Mouse (Mus musculus) stomach, postnatal 0 days (tissue): Measurements from ENCODE around the gene Pax1. TPM values are rescaled to one million over a fixed set of nuclear protein-coding genes. Genes with fewer than 3 reads are reported as not detected.

Experiments
- ATAC-seq: fragments of 200-750 bp; cut with Nextera tagmentation; 2 replicates; pipeline ENCODE4 v1.8.0; 2017; ENCODE audit not compliant: low FRiP score, low TSS enrichment
- DNase-seq: peaks from one replicate; pipeline ENCODE4 v3.0.0-alpha.2; 2016; ENCODE audit warnings: low spot score
- H3K27ac ChIP-seq: fragments of 300-500 bp; sonication (generic); replicated peaks from 2 replicates; pipeline ENCODE4 v1.5.1; 2014; ENCODE audit warnings: mild to moderate bottlenecking, control low read depth
- H3K27me3 ChIP-seq: fragments of 300-500 bp; sonication (generic); 2 replicates; pipeline ENCODE4 v1.6.1; 2014; ENCODE audit warnings: low read length; ENCODE audit not compliant: control insufficient read depth, insufficient read depth
- H3K36me3 ChIP-seq: fragments of 300-500 bp; sonication (generic); 2 replicates; pipeline ENCODE4 v1.6.1; 2014; ENCODE audit warnings: low read length, mixed read lengths; ENCODE audit not compliant: control insufficient read depth, insufficient read depth
- H3K4me1 ChIP-seq: fragments of 300-500 bp; sonication (generic); replicated peaks from 2 replicates; pipeline ENCODE4 v1.6.1; 2014; ENCODE audit warnings: antibody characterized with exemption; ENCODE audit not compliant: control insufficient read depth, insufficient read depth
- H3K4me2 ChIP-seq: fragments of 300-500 bp; sonication (generic); replicated peaks from 2 replicates; pipeline ENCODE4 v1.6.1; 2014; ENCODE audit warnings: low read depth, mild to moderate bottlenecking, control low read depth, moderate library complexity
- H3K4me3 ChIP-seq: fragments of 300-500 bp; sonication (generic); 2 replicates; pipeline ENCODE4 v1.5.1; 2014; ENCODE audit warnings: low read depth, low read length, control low read depth
- H3K9ac ChIP-seq: fragments of 300-500 bp; sonication (generic); 2 replicates; pipeline ENCODE4 v1.6.1; 2014; ENCODE audit warnings: mild to moderate bottlenecking, low read length, control low read depth, mixed read lengths
- H3K9me3 ChIP-seq: fragments of 300-500 bp; sonication (generic); 2 replicates; pipeline ENCODE4 v1.6.1; 2016; ENCODE audit warnings: low read length; ENCODE audit not compliant: control insufficient read depth
- CTCF ChIP-seq: IDR thresholded peaks from 2 replicates; pipeline ENCODE4 v1.5.1; 2016; ENCODE audit warnings: antibody characterized with exemption, low read depth, mild to moderate bottlenecking, moderate library complexity
- EP300 ChIP-seq: optimal IDR thresholded peaks from 2 replicates; pipeline ENCODE3; 2016; ENCODE audit warnings: antibody characterized with exemption
- WGBS: fragments of 180-500 bp; shearing (Covaris S2); extraction: QIAGEN DNeasy Blood & Tissue Kit; methylation state at CpG from one replicate; pipeline ENCODE4 v1.1.7; 2014; 5-methylcytosine and 5-hydroxymethylcytosine counted together
- polyA plus RNA-seq: library from polyadenylated mRNA; unstranded; fragments of >200 nt; fragmentation: Nextera tagmentation; extraction: Ambion mirVana; gene quantifications from 2 replicates; pipeline ENCODE4 v1.2.1, GENCODE M21; 2015

Pax1 gene
- polyA plus RNA-seq, 1 experiment from 2014 or later, result not detected

DNA sequence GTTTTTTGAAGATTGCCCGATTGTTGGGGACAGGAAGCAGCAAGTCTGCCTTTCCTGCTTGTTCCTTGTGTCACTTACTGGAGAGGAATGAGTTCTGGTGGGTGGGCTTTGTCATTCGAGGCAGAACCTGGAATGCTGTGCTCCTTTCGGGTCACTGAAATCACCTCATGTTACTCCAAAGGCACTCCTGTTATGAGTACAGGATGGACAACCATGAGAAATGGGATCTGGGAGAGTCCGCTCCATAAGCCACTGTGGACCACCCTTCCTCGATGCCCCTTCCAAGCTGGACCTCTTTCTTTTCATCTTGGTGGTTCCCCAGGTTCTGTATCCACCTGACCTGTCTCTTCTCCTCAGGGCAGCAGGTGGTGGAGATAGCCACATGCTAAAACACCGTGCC is 2.5 kb downstream of the Pax1 start:
- no peaks in the 10 kb centered on the region for H3K9me3 ChIP-seq
- no peaks in the 10 kb centered on the region for H3K4me1 ChIP-seq
- no peak overlapping the region for H3K9ac ChIP-seq
- DNase-seq (no peak), ATAC-seq (no peak)
- no peak overlapping the region for H3K4me3 ChIP-seq
- H3K27me3 ChIP-seq, result peaks cover 43% of the 10 kb centered on the region
- no peak overlapping the region for H3K4me2 ChIP-seq
- H3K27ac ChIP-seq, result no peak overlapping the region
- no peaks in the 10 kb centered on the region for H3K36me3 ChIP-seq
- TF ChIP-seq EP300 (no peak), CTCF (no peak)
- 16% methylated on average over 6 of the region's 6 CpGs for WGBS

DNA sequence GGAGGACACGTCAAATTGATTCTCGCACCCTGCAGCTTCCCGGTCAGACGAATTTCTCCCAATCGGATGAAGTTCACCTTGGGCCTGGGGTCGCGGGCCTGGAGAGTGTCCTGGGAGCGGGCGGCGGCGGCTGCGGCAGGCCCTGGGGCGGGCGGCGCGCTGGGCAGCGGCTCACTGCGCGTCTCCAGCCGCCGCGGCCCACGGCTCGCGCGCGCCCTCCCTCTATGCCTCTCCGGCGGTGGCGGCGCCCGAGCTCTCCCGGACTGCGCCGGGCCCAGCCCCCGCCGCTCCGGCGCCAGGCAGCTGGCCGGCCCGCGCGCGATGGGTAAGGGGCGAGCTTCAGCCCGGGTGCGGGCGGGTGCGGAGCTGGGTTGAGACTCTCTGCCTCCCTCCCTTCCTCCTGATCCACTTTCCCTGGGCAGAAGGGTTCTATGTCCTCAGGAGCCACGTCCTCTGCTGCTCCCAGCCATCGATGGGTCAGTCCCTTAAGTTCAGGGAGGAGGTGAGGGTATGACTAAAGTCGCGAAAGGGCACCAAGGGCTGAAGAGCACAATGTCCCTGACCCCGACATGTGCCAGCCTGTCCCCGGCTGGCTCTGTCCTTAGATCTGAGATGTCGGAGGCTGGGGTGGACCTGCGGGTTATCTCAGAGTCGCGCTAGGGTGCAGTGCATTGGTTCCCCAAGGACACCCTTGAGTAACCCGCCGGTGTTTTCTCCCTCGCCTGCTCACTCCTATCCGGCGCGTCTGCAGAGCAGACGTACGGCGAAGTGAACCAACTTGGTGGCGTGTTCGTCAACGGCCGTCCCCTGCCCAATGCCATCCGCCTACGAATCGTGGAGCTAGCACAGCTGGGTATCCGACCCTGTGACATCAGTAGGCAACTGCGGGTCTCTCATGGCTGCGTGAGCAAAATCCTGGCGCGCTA is 3.5 kb downstream of the Pax1 start:
- Histone ChIP-seq H3K27ac (no peak overlapping the region), H3K4me1 (no peaks in the 10 kb centered on the region), H3K4me3 (peak overlapping the region; percentile 25), H3K9ac (no peak overlapping the region), H3K9me3 (no peaks in the 10 kb centered on the region), H3K27me3 (peaks cover 41% of the 10 kb centered on the region), H3K4me2 (peak overlapping the region; percentile 27; the same call in 1 of the 2 replicates), H3K36me3 (no peaks in the 10 kb centered on the region)
- no peak for TF ChIP-seq EP300
- TF ChIP-seq CTCF, result no peak
- DNase-seq, result no peak
- ATAC-seq, result peak; percentile 58
- under 1% methylated on average over 76 of the region's 80 CpGs for WGBS

DNA sequence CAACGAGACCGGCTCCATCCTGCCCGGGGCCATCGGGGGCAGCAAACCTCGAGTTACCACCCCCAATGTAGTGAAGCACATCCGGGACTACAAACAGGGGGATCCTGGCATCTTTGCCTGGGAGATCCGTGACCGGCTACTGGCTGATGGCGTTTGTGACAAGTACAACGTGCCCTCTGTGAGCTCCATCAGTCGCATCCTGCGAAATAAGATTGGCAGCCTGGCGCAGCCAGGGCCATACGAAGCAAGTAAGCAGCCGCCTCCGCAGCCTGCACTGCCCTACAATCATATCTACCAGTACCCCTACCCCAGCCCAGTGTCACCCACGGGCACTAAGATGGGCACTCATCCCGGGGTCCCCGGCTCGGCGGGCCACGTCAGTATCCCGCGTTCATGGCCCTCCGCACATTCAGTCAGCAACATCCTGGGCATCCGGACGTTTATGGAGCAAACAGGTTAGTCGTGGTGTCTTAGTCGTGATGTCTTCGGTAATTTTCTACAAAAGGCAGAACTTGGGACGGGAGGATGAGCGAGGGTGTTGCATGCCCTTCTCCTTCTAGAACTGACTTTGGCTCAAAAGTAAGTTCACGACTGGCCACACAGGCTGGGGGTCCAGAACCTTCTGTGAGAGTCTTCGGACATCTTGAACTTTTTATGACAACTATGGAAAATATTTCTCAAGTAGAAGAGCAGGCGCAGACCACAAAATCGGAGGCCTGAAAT is 4.3 kb downstream of the Pax1 start:
- no peak overlapping the region for H3K4me2 ChIP-seq
- 4% methylated on average over 36 of the region's 36 CpGs for WGBS
- no peak overlapping the region for H3K27ac ChIP-seq
- no peak for ATAC-seq
- no peaks in the 10 kb centered on the region for H3K4me1 ChIP-seq
- H3K27me3 ChIP-seq, result peaks cover 39% of the 10 kb centered on the region
- no peaks in the 10 kb centered on the region for H3K9me3 ChIP-seq
- no peak for DNase-seq
- TF ChIP-seq CTCF (no peak), EP300 (no peak)
- no peaks in the 10 kb centered on the region for H3K36me3 ChIP-seq
- H3K9ac ChIP-seq, result no peak overlapping the region
- no peak overlapping the region for H3K4me3 ChIP-seq

DNA sequence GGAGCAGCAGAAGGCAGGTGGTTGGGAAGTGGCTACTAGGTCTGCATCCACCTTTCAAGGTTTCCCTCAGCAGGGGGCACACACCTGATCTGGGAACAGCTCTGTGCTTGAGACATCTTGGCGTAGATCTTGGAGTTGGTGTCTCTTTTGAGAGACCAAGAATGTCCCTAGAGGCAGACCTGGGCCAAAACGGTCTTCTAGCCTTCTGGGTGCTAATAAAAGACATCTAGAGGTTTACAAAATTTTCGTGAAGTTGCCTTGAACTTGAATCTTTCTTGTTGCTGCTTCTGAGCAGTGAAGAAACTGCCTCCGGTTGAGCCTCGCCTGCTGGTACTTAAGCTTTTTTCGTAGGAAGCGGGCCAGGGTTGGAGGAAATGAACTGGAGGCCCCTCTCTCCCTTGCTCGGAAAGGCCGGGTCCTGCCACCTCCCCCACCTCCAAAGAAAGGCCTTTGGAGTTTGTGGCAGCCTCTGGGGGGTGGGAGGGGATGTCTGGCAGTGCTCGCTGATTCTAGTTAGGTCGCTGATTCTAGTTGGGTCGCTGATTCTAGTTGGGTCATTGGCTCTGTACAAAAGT is 5.6 kb downstream of the Pax1 start:
- 6% methylated on average over 12 of the region's 12 CpGs for WGBS
- no peak for DNase-seq
- H3K4me2 ChIP-seq, result no peak overlapping the region
- H3K9me3 ChIP-seq, result no peaks in the 10 kb centered on the region
- H3K36me3 ChIP-seq, result no peaks in the 10 kb centered on the region
- H3K4me1 ChIP-seq, result no peaks in the 10 kb centered on the region
- no peak overlapping the region for H3K9ac ChIP-seq
- H3K27ac ChIP-seq, result no peak overlapping the region
- H3K4me3 ChIP-seq, result no peak overlapping the region
- no peak for ATAC-seq
- H3K27me3 ChIP-seq, result peaks cover 32% of the 10 kb centered on the region
- TF ChIP-seq EP300, result no peak
- TF ChIP-seq CTCF, result no peak

DNA sequence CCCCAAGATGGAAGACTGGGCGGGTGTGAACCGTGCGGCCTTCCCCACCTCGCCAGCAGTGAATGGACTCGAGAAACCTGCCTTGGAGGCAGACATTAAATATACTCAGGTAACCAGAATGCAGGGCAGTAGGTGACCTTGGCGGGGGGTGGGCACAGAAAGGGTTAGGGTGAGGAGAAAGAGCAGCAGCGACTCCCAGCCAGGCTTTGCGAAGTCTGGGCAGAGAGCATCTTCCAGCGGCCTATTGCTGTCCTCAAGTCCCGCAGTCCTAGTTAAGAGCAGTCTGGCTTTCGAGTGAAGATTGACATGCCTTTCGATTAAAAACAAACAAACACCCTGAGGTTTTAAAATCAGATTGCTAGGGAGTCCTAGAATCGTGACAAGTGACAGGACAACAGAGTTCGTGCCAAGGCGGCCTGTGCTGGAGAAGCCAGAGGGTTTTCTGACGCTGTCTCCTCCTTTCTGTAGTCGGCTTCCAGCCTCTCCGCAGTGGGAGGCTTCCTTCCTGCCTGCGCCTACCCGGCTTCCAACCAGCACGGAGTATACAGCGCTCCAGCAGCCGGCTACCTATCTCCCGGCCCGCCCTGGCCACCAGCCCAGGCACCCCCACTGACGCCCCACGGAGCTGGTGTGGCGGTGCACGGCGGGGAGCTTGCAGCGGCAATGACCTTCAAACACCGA is 6.3 kb downstream of the Pax1 start:
- no peak overlapping the region for H3K4me2 ChIP-seq
- no peaks in the 10 kb centered on the region for H3K4me1 ChIP-seq
- H3K27ac ChIP-seq, result no peak overlapping the region
- H3K27me3 ChIP-seq, result peaks cover 31% of the 10 kb centered on the region
- 3% methylated on average over 32 of the region's 32 CpGs for WGBS
- H3K9ac ChIP-seq, result no peak overlapping the region
- H3K4me3 ChIP-seq, result no peak overlapping the region
- ATAC-seq (0 out of 2 replicates have a peak, but pooled peaks have one; percentile 32), DNase-seq (no peak)
- H3K36me3 ChIP-seq, result no peaks in the 10 kb centered on the region
- H3K9me3 ChIP-seq, result no peaks in the 10 kb centered on the region
- TF ChIP-seq CTCF (no peak), EP300 (no peak)
